Mouse (Mus musculus) E14TG2a.4 (cell line): Measurements from ENCODE around the gene Taar8a.

Experiments used
- CTCF ChIP-seq: conservative IDR thresholded peaks from 2 replicates; pipeline ENCODE4 v1.5.1; 2014; ENCODE audit warnings: low read length
- NANOG ChIP-seq: IDR thresholded peaks from 2 replicates; pipeline ENCODE4 v1.6.1; 2014; ENCODE audit warnings: borderline replicate concordance, low read length, mixed read lengths
- POU5F1 ChIP-seq: IDR thresholded peaks from 2 replicates; pipeline ENCODE4 v1.6.1; 2014; ENCODE audit warnings: low read length, borderline replicate concordance

GRCm38 (mm10) chr10:24031347-24031746 lies 45.0 kb upstream of the Taar8a start:
- TF ChIP-seq CTCF (no peak), NANOG (no peak), POU5F1 (no peak)
